Mouse (Mus musculus) liver, embryonic 16.5 days (tissue): ENCODE results near the gene Naxe. TPM values are rescaled to one million over a fixed set of nuclear protein-coding genes. Genes with fewer than 3 reads are reported as not detected.

ENCODE experiments used
- polyA plus RNA-seq: library from polyadenylated mRNA; unstranded; fragments of >200 nt; fragmentation: Nextera tagmentation; extraction: Ambion mirVana; gene quantifications from 2 replicates; pipeline ENCODE4 v1.2.1, GENCODE M21; 2015

Naxe gene
- polyA plus RNA-seq, 1 experiment from 2014 or later = 83.2 TPM

Other genes with a start within 250 kb of the Naxe start
- 6.0 and 6.5 TPM in 2 replicates for gene Pear1, start 234.2 kb downstream of the Naxe start, polyA plus RNA-seq
- 0.29 and 0.37 TPM in 2 replicates for gene Sh2d2a, start 211.7 kb downstream of the Naxe start, polyA plus RNA-seq
- gene Prcc, start 172.9 kb downstream of the Naxe start, polyA plus RNA-seq = 4.1 and 4.7 TPM in 2 replicates
- gene Hdgf, start 152.2 kb downstream of the Naxe start, polyA plus RNA-seq = 53.6 and 57.1 TPM in 2 replicates
- gene Mrpl24, start 139.0 kb downstream of the Naxe start, polyA plus RNA-seq = 35.1 and 35.8 TPM in 2 replicates
- gene Isg20l2, start 128.2 kb downstream of the Naxe start, polyA plus RNA-seq = 17.2 and 17.5 TPM in 2 replicates
- 5.2 and 5.7 TPM in 2 replicates for gene Rrnad1, start 127.8 kb downstream of the Naxe start, polyA plus RNA-seq
- gene Crabp2, start 109.8 kb downstream of the Naxe start, polyA plus RNA-seq = 0.09 and 0.25 TPM in 2 replicates
- gene Nes, start 87.4 kb downstream of the Naxe start, polyA plus RNA-seq = 1.2 and 1.4 TPM in 2 replicates
- 0.04 TPM in 1 of 2 replicates, not detected in the other for gene Bcan, start 58.3 kb downstream of the Naxe start, polyA plus RNA-seq
- gene Hapln2, start 30.9 kb downstream of the Naxe start, polyA plus RNA-seq = not detected in 2 replicates
- 13.2 and 14.1 TPM in 2 replicates for gene Gpatch4, start 15.4 kb downstream of the Naxe start, polyA plus RNA-seq
- gene Ttc24, start 19.8 kb upstream of the Naxe start, polyA plus RNA-seq = not detected in 2 replicates
- gene Iqgap3, start 23.5 kb upstream of the Naxe start, polyA plus RNA-seq = 7.3 and 7.6 TPM in 2 replicates
- 5.2 and 7.9 TPM in 2 replicates for gene Mef2d, start 83.9 kb upstream of the Naxe start, polyA plus RNA-seq
- 4.8 and 6.3 TPM in 2 replicates for gene Rhbg, start 196.2 kb upstream of the Naxe start, polyA plus RNA-seq
- gene Gm38392, start 228.7 kb upstream of the Naxe start, polyA plus RNA-seq = 0.35 TPM in 1 of 2 replicates, not detected in the other
- 4.1 and 4.7 TPM in 2 replicates for gene Tsacc, start 238.5 kb upstream of the Naxe start, polyA plus RNA-seq
- gene Cct3, start 238.6 kb upstream of the Naxe start, polyA plus RNA-seq = 213 and 227 TPM in 2 replicates